Mouse (Mus musculus): ENCODE data around the gene Fmn2. TPM values are rescaled to one million over a fixed set of nuclear protein-coding genes. Genes with fewer than 3 reads are reported as not detected.

The Fmn2 gene
- polyA plus RNA-seq, 1 experiment, result 5.5 TPM

DNA sequence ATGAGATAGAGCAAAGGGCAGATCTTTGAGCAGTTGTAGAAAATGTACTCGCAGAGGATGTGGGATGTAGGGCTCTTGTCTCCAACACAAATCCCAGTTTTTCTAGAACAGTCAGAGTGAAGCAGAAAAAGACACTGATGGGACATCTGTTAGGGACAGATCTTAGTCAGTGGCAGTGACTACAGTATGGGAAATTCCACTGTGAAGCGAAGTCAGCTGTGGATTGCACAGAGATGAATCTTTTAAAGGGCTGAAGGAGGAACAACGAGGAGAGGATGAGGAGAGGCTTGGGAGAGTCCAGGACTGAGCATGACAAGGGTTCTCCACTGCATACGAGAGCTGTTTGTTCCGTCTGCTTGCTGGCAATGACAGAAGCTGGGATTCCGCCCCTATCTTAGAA is 96.6 kb downstream of the Fmn2 start:
- H3K4me3 ChIP-seq (ENCODE audit: control insufficient read depth, low read depth, low read length), result no peak overlapping the region
- H3K4me1 ChIP-seq (ENCODE audit: control insufficient read depth, insufficient read depth, low read length), result no peaks in the 10 kb centered on the region
- no peak overlapping the region for H3K27ac ChIP-seq (ENCODE audit: control insufficient read depth, insufficient read depth, low read depth, low read length)
- no peaks in the 10 kb centered on the region for H3K36me3 ChIP-seq (ENCODE audit: control insufficient read depth, insufficient read depth, low read length)
- H3K27me3 ChIP-seq (ENCODE audit: control insufficient read depth, insufficient read depth, low read length), result no peaks in the 10 kb centered on the region
- TF ChIP-seq POLR2A (IDR thresholded peaks at IDR 0.05; ENCODE audit: control insufficient read depth, low read depth, low read length) (no peak), CTCF (IDR thresholded peaks at IDR 0.05; ENCODE audit: control insufficient read depth, insufficient read depth, insufficient replicate concordance, low read depth, low read length) (no peak)

- H3K27me3 ChIP-seq (ENCODE audit: control insufficient read depth, insufficient read depth, low read length), result no peaks in the 10 kb centered on the region
- no peak overlapping the region for H3K4me3 ChIP-seq (ENCODE audit: control insufficient read depth, low read depth, low read length)
- no peak overlapping the region for H3K27ac ChIP-seq (ENCODE audit: control insufficient read depth, insufficient read depth, low read depth, low read length)
- no peaks in the 10 kb centered on the region for H3K36me3 ChIP-seq (ENCODE audit: control insufficient read depth, insufficient read depth, low read length)
- no peaks in the 10 kb centered on the region for H3K4me1 ChIP-seq (ENCODE audit: control insufficient read depth, insufficient read depth, low read length)
- TF ChIP-seq CTCF (IDR thresholded peaks at IDR 0.05; ENCODE audit: control insufficient read depth, insufficient read depth, insufficient replicate concordance, low read depth, low read length) (no peak), POLR2A (IDR thresholded peaks at IDR 0.05; ENCODE audit: control insufficient read depth, low read depth, low read length) (no peak)
Measured at GRCm38 (mm10) chr1:174600041-174600440, 98.4 kb downstream of the Fmn2 start.

- H3K4me1 ChIP-seq (ENCODE audit: control insufficient read depth, insufficient read depth, low read length), result no peaks in the 10 kb centered on the region
- no peaks in the 10 kb centered on the region for H3K36me3 ChIP-seq (ENCODE audit: control insufficient read depth, insufficient read depth, low read length)
- no peaks in the 10 kb centered on the region for H3K27me3 ChIP-seq (ENCODE audit: control insufficient read depth, insufficient read depth, low read length)
- H3K27ac ChIP-seq (ENCODE audit: control insufficient read depth, insufficient read depth, low read depth, low read length), result no peak overlapping the region
- no peak overlapping the region for H3K4me3 ChIP-seq (ENCODE audit: control insufficient read depth, low read depth, low read length)
- TF ChIP-seq CTCF (IDR thresholded peaks at IDR 0.05; ENCODE audit: control insufficient read depth, insufficient read depth, insufficient replicate concordance, low read depth, low read length) (no peak), POLR2A (IDR thresholded peaks at IDR 0.05; ENCODE audit: control insufficient read depth, low read depth, low read length) (no peak)
Measured at GRCm38 (mm10) chr1:174600620-174601019, 99.0 kb downstream of the Fmn2 start.

DNA sequence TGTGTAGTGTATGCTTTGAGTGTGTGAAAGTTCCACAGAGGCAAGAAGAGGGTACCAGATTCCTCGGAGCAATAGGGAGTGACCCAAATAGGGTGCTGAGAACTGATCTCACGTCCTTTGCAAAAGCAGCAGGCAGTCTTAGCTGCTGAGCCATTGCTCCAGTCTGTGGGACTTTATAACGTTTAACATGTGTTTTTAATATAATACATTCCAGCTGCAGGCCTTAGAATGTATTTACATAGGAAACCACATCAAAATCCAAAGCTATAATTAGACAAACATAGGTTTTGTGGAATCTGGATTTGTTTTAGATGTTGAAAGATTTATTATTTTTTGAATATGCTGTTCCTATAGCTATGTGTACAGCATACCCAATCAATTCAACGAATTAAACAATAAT is 115.7 kb downstream of the Fmn2 start:
- Histone ChIP-seq H3K27me3 (ENCODE audit: control insufficient read depth, insufficient read depth, low read length) (no peaks in the 10 kb centered on the region), H3K4me3 (ENCODE audit: control insufficient read depth, low read depth, low read length) (no peak overlapping the region), H3K27ac (ENCODE audit: control insufficient read depth, insufficient read depth, low read depth, low read length) (no peak overlapping the region), H3K4me1 (ENCODE audit: control insufficient read depth, insufficient read depth, low read length) (no peaks in the 10 kb centered on the region), H3K36me3 (ENCODE audit: control insufficient read depth, insufficient read depth, low read length) (no peaks in the 10 kb centered on the region)
- TF ChIP-seq CTCF (IDR thresholded peaks at IDR 0.05; ENCODE audit: control insufficient read depth, insufficient read depth, insufficient replicate concordance, low read depth, low read length) (no peak), POLR2A (IDR thresholded peaks at IDR 0.05; ENCODE audit: control insufficient read depth, low read depth, low read length) (no peak)

GRCm38 (mm10) chr1:174621512-174621911 is 119.9 kb downstream of the Fmn2 start:
- Histone ChIP-seq H3K27ac (ENCODE audit: control insufficient read depth, insufficient read depth, low read depth, low read length) (no peak overlapping the region), H3K27me3 (ENCODE audit: control insufficient read depth, insufficient read depth, low read length) (no peaks in the 10 kb centered on the region), H3K4me3 (ENCODE audit: control insufficient read depth, low read depth, low read length) (no peak overlapping the region), H3K36me3 (ENCODE audit: control insufficient read depth, insufficient read depth, low read length) (no peaks in the 10 kb centered on the region), H3K4me1 (ENCODE audit: control insufficient read depth, insufficient read depth, low read length) (no peaks in the 10 kb centered on the region)
- TF ChIP-seq CTCF (IDR thresholded peaks at IDR 0.05; ENCODE audit: control insufficient read depth, insufficient read depth, insufficient replicate concordance, low read depth, low read length) (no peak), POLR2A (IDR thresholded peaks at IDR 0.05; ENCODE audit: control insufficient read depth, low read depth, low read length) (no peak)

DNA sequence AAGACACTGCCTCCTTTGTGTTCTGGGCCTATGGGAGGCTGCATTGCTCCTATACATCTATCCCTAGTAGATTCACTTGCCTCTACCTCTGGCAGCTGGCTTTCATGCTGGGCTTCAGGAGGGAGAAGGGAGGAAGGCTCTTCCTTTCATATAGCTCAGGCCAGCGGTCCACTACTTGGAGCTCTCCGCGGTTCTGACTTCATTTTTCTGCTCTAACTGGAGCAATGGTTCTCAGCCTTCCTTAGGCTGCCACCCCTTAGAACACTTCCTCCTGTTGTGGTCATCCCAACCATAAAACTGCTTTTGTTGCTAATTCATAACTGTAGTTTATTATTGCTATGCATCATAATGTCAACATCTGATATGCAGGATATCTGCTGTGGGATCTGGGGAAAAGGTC is 121.4 kb downstream of the Fmn2 start:
- H3K4me3 ChIP-seq (ENCODE audit: control insufficient read depth, low read depth, low read length), result no peak overlapping the region
- TF ChIP-seq CTCF (IDR thresholded peaks at IDR 0.05; ENCODE audit: control insufficient read depth, insufficient read depth, insufficient replicate concordance, low read depth, low read length) (no peak), POLR2A (IDR thresholded peaks at IDR 0.05; ENCODE audit: control insufficient read depth, low read depth, low read length) (no peak)

GRCm38 (mm10) chr1:174630074-174630473 is 128.4 kb downstream of the Fmn2 start:
- no peaks in the 10 kb centered on the region for H3K36me3 ChIP-seq (ENCODE audit: control insufficient read depth, insufficient read depth, low read length)
- no peak overlapping the region for H3K27ac ChIP-seq (ENCODE audit: control insufficient read depth, insufficient read depth, low read depth, low read length)
- H3K4me3 ChIP-seq (ENCODE audit: control insufficient read depth, low read depth, low read length), result no peak overlapping the region
- no peak for TF ChIP-seq CTCF (IDR thresholded peaks at IDR 0.05; ENCODE audit: control insufficient read depth, insufficient read depth, insufficient replicate concordance, low read depth, low read length)
- no peak for TF ChIP-seq POLR2A (IDR thresholded peaks at IDR 0.05; ENCODE audit: control insufficient read depth, low read depth, low read length)
- no peaks in the 10 kb centered on the region for H3K4me1 ChIP-seq (ENCODE audit: control insufficient read depth, insufficient read depth, low read length)
- H3K27me3 ChIP-seq (ENCODE audit: control insufficient read depth, insufficient read depth, low read length), result no peaks in the 10 kb centered on the region

More for the DNA sequence above, 121.4 kb downstream of the Fmn2 start:
- H3K36me3 ChIP-seq (ENCODE audit: control insufficient read depth, insufficient read depth, low read length), result no peaks in the 10 kb centered on the region
- H3K27ac ChIP-seq (ENCODE audit: control insufficient read depth, insufficient read depth, low read depth, low read length), result no peak overlapping the region
- H3K4me1 ChIP-seq (ENCODE audit: control insufficient read depth, insufficient read depth, low read length), result no peaks in the 10 kb centered on the region
- no peaks in the 10 kb centered on the region for H3K27me3 ChIP-seq (ENCODE audit: control insufficient read depth, insufficient read depth, low read length)

GRCm38 (mm10) chr1:174636291-174636690 is 134.7 kb downstream of the Fmn2 start:
- Histone ChIP-seq H3K4me1 (ENCODE audit: control insufficient read depth, insufficient read depth, low read length) (no peaks in the 10 kb centered on the region), H3K4me3 (ENCODE audit: control insufficient read depth, low read depth, low read length) (no peak overlapping the region), H3K27ac (ENCODE audit: control insufficient read depth, insufficient read depth, low read depth, low read length) (no peak overlapping the region), H3K36me3 (ENCODE audit: control insufficient read depth, insufficient read depth, low read length) (no peaks in the 10 kb centered on the region), H3K27me3 (ENCODE audit: control insufficient read depth, insufficient read depth, low read length) (no peaks in the 10 kb centered on the region)
- no peak for TF ChIP-seq POLR2A (IDR thresholded peaks at IDR 0.05; ENCODE audit: control insufficient read depth, low read depth, low read length)
- TF ChIP-seq CTCF (IDR thresholded peaks at IDR 0.05; ENCODE audit: control insufficient read depth, insufficient read depth, insufficient replicate concordance, low read depth, low read length), result no peak

Data from testis, adult 2 months (tissue).